Mouse (Mus musculus): ENCODE measurements around the gene Uevld.
"Not testable (repeated sequence)": the region's sequence is repeated elsewhere in the genome, so short reads cannot be mapped to it uniquely, and the experiment has no call there.

Gene Uevld

DNA sequence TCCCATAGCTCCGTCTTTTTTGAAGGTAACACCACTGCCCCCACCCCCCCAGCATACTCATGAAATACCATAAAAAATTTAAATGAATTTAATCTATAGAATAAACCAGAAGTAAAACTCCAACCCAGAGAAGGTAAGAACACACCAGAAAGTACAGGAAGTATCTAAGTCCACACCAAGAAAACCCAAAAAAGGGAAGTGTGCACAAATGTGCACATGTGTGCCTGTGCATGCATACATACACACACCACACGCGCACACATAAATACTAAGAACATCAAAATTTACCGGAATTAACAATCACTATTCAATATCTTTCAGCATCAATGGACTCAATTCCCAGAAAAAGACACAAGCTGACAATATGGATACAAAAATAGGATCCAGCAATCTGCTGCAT is 11.6 kb upstream of the Uevld start:
- DNase-seq (ENCODE audit: inconsistent ontology term), result no peak

DNA sequence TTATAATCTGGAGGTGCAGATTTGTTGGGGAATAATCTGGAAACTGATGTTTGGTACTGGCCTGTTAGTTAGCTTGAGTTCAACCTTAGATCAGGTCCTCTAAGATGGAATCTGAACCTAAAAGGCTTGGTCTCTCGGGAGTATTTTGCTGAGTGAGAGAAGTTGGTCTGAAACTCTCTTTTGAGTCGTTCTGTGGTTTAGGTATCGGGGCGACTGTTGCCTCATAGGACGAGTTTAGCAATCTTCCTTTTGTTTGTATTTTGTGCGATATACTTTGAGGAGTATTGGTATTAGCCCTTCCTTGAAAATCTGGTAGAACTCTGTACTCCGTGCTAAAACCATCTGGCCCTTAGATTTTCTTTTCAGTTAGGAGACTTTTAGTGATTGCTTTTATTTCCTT is 5.7 kb upstream of the Uevld start:
- DNase-seq (ENCODE audit: inconsistent ontology term), result no peak

DNA sequence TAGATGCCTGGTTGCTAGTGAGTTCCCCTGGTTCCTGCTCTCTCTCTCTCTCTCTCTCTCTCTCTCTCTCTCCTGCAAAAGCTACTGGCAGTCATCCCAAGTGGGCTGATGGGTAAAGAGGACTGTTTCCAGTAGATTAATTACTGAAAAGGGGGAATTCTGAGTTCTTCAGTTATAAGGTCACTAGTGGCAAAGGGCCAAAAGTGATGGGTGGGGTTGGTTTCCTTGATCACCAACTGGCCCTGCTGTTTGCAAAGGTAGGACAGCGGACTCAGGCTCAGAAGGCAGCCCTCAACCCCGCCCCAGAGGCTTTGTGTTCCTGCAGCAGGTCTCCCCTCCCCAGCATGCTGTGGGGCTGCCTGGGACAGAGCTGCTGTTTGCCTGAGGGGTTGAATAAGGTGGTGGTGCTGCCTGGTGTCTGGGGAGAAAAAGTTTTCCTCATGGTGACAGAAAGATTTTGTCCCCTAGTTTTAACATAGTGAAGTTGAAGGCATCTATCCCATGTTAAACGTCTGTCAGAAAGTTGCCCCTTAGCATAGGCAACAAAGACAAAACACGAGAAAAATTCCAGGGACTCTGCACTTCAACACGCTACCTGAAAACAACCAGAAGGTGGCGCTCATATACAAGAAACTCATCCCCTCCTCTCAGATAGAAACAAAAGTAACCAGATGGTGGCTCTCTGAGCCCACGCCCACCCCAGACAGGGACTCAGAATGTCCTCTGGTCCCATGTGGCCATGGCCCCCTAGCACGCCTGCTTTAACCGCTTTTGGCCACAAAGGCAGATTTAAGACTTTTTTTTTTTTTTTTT is 4.7 kb upstream of the Uevld start:
- peak; percentile 90 for DNase-seq (ENCODE audit: inconsistent ontology term)

DNA sequence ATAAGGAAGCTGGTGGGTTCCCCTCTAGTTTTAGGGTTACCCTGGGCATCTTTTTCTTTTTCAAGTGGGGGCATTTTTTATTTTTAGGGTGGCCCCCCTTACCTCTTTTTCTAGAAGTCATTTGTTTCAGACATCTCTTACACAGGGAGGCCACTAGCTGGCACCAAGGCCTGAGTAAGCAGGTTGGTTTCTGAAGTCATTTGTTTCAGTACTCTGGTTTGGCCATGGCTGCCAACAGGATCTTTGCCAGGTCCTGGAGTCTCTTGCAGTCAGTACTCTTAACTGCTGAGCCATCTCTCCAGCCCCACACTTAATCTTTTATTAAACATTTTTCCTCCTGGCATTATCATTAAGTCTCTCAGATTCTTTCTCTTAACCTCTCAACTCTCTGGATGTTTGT is 3.8 kb upstream of the Uevld start:
- no peak for DNase-seq (ENCODE audit: inconsistent ontology term)

DNA sequence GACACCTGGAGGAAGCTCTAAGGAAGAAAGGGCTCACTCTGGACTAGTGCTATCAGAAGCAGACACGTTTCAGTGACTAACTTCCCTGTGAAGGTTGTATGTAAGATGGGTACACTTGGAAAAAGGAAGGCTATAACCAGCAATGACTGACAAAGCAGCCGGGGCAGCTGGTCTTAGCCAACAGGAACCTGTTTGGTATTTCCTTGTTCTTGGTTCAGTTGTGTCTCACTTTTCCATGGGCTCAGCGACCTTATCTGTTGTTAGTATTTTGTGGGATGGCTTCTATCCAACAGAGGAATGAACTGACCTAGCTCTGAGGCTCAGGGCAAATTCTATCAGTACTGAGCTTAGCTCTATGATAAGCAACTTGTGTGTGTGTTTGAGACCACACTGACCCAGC is 2.7 kb upstream of the Uevld start:
- peak; percentile 26 for DNase-seq (ENCODE audit: inconsistent ontology term)

DNA sequence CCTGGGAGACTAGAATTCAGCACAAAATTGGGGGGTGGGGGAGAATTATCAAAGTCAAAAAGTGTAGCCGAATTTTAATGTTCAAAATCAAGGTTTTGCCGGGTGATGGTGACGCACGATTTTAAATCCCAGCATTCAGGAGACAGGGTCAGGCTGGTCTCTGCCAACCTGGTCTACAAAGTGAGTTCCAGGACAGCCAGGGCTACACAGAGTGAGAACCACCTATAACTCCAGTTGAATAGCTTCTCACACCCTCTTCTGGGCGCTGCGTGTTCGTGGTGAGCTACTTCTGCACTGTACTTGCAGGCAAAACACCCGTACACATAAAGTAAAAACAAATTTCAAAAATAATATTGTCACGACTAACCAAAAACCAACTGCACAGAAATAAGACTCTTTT is 526 bp upstream of the Uevld start:
- DNase-seq (ENCODE audit: inconsistent ontology term), result no peak

DNA sequence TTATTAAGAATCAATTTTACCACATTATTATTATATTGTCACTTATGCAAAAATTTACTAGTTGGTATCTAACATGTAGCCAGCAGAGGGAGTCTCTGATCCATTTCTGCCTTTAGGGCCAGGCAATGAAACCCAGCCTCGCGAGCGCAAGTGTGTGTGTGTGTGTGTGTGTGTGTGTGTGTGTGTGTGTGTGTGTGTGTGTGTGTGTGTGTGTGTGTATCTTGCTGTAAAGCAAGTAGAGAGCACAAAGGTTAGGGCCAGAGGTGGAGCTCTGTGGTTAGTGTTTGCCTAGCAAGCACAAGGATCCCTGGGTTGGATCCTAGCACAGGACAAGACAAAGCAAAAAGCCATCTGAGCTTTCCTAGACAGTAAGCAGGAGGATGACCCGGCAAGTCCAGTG is 22.5 kb downstream of the Uevld start:
- DNase-seq (ENCODE audit: inconsistent ontology term), result peak; percentile 25

DNA sequence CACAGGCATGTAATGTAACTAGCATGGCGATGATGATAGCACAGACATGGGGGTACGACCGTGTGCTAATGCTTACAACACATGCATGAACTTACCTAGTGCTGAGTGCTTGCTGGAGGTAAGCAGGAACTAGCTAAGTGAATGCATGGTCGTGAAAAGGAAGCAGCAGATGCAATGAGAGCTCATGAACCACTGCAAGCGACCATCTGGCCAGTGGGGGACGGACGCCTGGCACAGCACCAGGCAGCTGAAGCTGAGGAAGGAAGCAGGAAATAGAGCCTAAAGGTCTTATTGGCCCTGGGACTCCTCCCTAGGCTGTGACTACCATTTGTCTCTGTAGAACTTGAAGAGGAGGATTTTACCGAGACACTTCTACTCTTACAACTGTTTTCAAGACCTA is 23.5 kb downstream of the Uevld start:
- DNase-seq (ENCODE audit: inconsistent ontology term), result no peak

DNA sequence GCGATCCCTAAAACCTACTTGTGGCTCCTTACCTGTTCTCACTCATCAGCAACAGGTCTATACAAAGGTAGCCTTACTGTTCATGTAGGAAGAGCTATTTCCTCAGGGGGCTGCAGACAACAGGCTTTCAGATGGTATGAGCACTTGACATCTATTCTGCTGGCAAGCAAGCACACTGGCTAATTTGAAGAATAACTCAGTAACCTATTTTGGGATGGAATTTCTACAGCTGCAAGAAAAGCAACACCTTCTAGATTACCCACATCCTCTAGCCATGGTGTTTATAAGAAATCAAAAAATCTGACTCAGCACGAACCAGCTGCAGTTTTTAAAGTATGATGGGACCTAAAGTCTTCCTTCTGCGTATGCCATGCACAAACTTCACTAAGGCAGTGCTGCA is 27.0 kb downstream of the Uevld start:
- DNase-seq (ENCODE audit: inconsistent ontology term), result no peak

DNA sequence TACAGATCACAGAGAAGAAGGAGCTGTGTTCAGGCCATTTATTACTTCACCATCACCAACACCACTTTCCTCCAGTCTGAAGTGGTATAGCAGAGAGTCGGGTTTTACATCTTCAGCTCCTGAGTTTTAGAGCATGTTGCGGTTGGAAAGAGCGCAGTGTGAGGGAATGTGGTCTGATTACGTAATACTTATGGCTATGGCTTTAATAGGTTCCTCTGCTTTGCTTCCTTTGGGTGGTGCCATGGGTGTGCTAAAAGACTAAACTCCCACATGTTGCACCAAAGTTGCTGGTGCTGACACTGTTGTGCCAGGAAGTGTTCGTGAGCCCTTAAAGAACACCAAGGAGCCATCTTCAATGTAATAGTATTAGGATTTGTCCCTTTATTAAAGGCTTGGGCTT is 30.0 kb downstream of the Uevld start:
- no peak for DNase-seq (ENCODE audit: inconsistent ontology term)

DNA sequence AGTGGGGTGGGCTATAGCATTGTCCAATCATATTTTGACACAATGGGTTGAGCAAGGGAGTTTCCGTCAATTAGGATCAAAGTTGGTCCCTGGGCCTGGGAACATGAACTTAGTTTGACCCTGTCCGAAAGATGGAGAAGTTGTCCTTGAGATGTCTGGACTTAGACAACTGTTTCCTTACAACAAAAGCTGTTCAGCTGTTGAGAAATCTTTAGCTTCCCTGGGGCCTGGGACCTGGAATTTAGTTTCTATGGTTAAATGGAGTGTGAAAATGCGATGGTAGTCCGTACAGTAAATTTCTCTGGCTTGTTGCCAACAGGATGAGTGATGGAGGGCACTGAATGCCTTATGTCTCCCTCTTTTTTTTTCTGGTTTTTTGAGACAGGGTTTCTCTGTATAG is 36.3 kb downstream of the Uevld start:
- DNase-seq (ENCODE audit: inconsistent ontology term), result peak; percentile 9

DNA sequence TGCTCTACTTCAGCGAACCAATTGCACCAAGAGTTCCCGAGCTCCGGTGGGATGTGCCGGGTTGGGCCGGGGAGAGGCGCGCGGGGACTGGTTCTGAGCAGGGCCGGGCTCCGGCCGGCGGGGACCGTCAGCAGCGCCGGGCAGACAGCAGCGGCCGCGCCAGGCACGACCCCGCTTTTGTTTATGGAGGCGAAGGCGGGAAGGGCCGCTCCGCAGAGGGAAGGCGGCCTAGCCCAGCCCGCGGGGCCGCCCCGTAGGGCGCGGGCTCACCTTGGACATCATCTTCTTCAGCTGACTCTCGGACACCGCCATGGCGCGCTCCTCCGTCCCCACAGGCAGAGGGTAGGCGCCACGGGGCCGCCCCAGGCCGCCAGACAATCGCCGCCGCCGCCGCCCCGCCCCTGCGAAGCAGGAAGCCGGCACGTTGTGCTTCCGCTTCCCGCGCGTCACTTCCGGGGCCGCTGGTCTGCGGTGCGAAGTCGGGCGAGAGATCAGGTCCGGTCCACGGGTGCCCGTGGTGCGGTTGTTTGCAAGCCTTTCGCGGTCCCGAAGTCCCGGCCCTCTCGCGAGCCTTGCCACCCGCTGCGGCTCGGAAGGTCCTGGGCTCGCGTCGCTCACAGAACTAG is 38.7 kb downstream of the Uevld start, which contains the start of gene Tsg101:
Gene Tsg101, minus strand, starts transcription at position 419 of the 626 bp plus-strand sequence.
- peak; percentile 94 for DNase-seq (ENCODE audit: inconsistent ontology term)

DNA sequence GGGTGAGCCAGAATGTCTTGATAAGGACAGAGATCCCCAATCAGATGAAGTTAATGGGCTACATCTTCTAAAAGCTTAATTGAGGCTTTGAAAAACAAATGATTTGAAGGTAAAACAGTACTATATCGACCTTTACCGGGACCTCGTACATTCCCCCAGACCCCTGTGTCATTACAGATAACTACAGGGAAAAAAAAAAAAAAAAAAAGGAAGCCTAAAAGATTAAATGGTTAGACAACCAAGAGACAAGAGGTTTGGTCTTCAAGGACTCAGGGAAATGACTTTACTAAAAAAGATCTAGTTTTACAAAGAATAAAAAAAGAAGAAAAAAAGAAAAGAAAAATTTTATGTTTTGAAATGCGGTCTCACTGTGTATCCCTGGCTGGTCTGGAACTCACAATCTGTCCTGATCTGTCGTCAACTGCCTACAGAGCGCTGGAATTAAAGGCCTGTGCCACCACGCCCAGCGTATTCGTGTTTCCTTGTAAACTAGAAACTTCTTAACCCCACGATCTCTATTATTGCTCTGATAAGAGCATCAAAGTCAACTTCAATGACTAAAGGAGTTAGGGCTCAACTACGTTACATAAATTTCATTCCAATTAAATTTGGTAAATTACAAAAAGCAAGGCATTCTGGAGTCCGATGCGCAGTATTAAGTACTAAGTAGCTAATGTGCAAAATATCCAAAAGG is 39.5 kb downstream of the Uevld start:
- no peak for DNase-seq (ENCODE audit: inconsistent ontology term)

DNA sequence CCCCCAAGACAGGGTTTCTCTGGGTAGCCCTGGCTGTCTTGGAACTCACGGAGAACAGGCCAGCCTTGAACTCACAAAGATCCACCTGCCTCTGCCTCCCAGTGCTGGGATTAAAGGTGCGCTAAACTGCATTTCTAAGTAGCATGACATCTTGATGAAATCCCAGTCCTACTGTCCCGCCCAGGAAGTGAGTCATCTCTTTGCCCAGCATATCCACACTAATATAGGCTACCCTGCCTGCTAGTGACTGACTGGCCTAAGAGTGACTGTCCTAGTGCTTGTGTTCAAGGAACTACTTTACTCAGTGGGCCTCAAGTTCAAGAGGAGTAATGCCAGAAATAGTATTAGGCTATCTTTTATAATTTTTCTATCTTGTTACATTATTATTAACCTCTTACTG is 42.0 kb downstream of the Uevld start:
- no peak for DNase-seq (ENCODE audit: inconsistent ontology term)

DNA sequence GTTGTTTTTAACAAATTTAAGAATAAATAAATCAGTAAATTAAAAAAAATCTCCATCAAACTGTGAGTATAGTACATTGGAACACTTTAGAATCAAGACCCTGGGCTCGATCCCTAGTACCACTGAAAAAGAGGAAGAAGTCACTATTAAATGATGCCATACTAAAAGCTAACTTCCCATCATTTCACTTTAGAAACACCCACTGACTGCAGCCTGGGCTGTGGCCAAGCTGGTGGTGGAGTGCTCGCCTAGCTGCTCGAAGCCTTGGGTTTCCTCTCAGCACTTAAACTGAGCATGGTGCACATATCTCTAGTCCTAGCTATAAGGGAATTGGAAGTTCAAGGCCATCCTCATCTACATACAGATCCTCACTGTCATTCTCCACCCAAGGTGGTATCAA is 47.1 kb downstream of the Uevld start:
- no peak for DNase-seq (ENCODE audit: inconsistent ontology term)

DNA sequence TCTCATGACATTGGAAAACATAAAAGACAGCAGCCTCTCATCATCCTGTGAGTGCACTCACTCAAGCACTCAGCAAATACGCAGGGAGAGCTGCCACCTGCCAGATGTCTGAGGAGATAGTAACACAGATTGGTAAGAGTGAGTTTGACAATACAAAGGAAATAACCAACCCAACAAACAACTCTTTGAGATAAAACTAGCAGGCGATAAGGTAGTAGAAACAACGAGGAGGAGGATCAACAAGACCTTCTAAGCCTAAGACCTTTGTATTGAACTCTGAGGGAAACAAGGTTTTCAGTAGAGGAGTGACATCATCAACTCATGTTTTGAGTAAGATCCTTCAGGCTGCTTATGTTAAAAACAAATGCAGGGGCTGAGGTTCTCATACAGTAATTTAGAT is 59.0 kb downstream of the Uevld start:
- DNase-seq (ENCODE audit: inconsistent ontology term), result no peak

DNA sequence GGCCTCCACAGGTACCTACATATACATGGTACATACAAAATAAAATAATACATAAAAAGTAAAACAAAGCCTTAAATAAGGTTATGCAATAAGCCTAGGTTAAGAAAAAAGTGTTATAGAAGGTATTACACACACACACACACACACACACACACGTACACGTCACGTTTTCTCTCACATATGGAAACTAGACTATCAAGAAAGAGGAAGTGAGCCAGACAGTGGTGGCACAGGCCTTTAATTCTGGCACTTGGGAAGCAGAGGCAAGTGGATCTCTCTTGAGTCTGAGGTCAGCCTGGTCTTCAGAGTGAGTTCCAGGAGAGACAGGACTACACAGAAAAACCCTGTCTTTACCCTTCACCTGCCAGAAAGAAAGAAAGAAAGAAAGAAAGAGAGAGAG is 62.8 kb downstream of the Uevld start:
- DNase-seq (ENCODE audit: inconsistent ontology term), result no peak

DNA sequence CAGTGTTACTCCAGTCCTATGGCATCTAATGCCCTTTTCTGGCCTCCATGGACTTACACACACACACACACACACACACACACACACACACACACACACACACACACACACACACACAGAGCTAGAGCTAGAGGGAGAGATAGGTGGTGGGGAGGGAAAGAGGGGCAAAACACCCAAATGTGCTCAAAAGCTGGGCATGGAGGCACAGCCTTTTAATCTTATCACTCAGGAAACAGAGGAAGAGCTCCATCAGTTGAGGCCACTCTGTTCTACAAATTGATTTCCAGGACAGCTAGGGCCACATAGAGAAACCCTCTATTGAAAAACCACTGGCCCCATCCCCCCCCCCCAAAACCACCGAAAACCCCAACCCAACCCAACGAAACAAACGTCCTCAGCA is 75.0 kb downstream of the Uevld start:
- no peak for DNase-seq (ENCODE audit: inconsistent ontology term)

DNA sequence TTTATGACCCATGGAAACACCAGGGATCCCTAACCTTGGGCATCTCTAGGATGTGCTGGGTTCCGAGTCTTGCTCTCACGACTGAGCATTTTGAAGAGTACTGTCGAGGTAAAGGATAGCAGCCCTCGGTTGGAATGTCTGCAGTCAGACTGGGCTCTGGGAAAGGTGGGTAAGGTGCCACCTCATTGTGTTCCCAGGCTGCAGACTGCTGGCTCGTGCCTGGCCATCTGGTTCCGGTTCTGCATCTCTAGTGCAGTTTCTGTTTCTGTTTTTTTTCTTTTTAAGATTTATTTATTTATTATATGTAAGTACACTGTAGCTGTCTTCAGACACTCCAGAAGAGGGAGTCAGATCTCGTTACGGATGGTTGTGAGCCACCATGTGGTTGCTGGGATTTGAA is 76.4 kb downstream of the Uevld start:
- not testable (repeated sequence) for DNase-seq (ENCODE audit: inconsistent ontology term)

DNA sequence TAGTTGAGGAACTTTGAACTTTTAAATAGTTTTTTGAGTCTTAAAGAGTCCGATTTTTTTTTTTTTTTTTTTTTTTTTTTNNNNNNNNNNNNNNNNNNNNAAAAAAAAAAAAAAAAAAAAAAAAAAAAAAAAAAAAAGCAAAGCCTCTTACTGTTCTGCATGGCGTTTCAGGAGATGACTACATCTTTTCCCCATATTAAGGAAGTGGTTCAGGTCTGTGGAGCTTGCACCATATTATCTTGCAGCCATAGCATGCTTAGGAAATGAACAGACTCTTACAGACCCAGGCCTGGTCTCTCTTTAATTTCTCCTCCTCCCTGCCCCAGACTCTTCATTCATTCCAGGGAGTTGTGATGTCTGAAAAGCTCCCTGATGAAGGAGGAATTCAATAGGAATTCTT is 77.3 kb downstream of the Uevld start:
- no peak for DNase-seq (ENCODE audit: inconsistent ontology term)

DNA sequence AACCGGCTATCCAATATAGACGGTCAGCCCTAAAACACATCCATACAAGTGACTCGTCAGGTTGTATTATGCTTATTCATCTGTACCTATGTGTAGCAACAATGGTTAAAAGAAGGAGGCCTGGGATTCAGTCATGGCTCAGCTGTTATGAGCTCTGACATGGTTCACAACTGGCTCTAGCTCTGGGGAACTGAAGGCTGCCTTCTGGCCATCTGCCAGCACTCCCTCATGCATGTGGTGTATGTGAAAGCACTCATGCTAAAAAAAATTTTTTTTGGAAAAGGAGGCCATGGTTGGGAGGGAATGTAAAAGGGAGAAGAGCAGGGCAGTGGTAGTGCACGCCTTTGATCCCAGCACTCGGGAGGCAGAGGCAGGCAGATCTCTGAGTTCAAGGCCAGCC is 78.5 kb downstream of the Uevld start:
- DNase-seq (ENCODE audit: inconsistent ontology term), result no peak

DNA sequence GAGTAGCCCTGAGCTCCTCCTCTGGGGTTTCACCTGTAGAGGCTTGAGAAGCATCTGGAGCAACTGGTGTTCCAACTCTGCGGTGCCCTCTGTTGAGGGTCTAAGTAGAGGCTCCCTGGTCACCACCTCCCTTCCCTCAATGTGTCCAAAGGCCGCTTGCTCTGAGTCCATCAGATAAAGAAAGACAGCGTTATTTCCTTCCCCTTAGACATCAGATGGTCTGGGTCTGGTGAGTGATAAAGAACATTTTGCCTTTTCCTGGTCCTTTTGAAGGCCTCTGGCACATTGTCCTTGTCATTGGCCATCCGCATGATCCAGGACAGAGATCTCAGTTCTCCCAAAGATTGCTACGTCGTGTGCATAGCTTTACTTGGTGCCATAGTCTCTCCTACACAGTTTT is 81.1 kb downstream of the Uevld start:
- no peak for DNase-seq (ENCODE audit: inconsistent ontology term)

DNA sequence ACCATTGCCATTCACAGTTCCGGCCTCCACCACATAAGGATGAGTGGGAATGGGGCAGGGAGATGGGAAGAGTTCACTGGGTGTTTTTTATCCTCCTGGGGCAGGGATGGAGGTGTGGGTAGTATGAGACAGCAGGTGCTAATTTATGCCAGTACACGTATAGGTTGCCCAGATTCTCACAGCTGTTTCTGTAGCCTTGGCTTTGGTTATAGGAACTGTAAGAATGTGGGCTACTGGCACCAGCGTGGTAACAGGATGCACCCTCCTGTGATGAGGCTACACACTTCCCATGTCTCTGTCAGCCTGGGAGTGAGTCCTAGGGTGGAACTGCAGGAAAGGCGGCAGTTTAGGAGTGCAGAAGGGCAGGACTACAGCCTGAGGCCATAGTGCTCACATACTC is 81.5 kb downstream of the Uevld start:
- no peak for DNase-seq (ENCODE audit: inconsistent ontology term)
